Mouse (Mus musculus) neural tube, embryonic 12.5 days (tissue): ENCODE results near the gene Adtrp. TPM values are rescaled to one million over a fixed set of nuclear protein-coding genes. Genes with fewer than 3 reads are reported as not detected.

Experiments
- ATAC-seq: fragments of 200-750 bp; cut with Nextera tagmentation; 2 replicates; pipeline ENCODE4 v1.8.0; 2017; ENCODE audit warnings: low read depth, mild to moderate bottlenecking, moderate TSS enrichment, moderate library complexity; ENCODE audit not compliant: low FRiP score
- H3K27ac ChIP-seq: fragments of 300-500 bp; sonication (generic); 2 replicates; pipeline ENCODE4 v1.5.1; 2016
- H3K27me3 ChIP-seq: fragments of 300-500 bp; sonication (generic); replicated peaks from 2 replicates; pipeline ENCODE4 v1.6.1; 2016; ENCODE audit warnings: mild to moderate bottlenecking
- H3K36me3 ChIP-seq: fragments of 300-500 bp; sonication (generic); 2 replicates; pipeline ENCODE4 v1.6.1; 2016; ENCODE audit warnings: mild to moderate bottlenecking
- H3K4me1 ChIP-seq: fragments of 300-500 bp; sonication (generic); 2 replicates; pipeline ENCODE4 v1.6.1; 2016
- H3K4me2 ChIP-seq: fragments of 300-500 bp; sonication (generic); replicated peaks from 2 replicates; pipeline ENCODE4 v1.6.1; 2016; ENCODE audit warnings: mild to moderate bottlenecking
- H3K4me3 ChIP-seq: fragments of 300-500 bp; sonication (generic); 2 replicates; pipeline ENCODE4 v1.5.1; 2016
- H3K9ac ChIP-seq: fragments of 300-500 bp; sonication (generic); 2 replicates; pipeline ENCODE4 v1.6.1; 2016; ENCODE audit warnings: mild to moderate bottlenecking
- H3K9me3 ChIP-seq: fragments of 300-500 bp; sonication (generic); 2 replicates; pipeline ENCODE4 v1.6.1; 2016; ENCODE audit warnings: mild to moderate bottlenecking
- WGBS: fragments of 180-500 bp; shearing (Covaris S2); methylation state at CpG from one replicate; pipeline ENCODE4 v1.1.7; 2016; 5-methylcytosine and 5-hydroxymethylcytosine counted together
- polyA plus RNA-seq: library from polyadenylated mRNA; unstranded; fragments of >200 nt; fragmentation: Nextera tagmentation; extraction: Ambion mirVana; gene quantifications from 2 replicates; pipeline ENCODE4 v1.2.1, GENCODE M21; 2016

The Adtrp gene
- polyA plus RNA-seq: 0.52 and 0.56 TPM in 2 replicates

- ATAC-seq: no peak
- no peaks in the 10 kb centered on the region for H3K9me3 ChIP-seq
- H3K36me3 ChIP-seq: no peaks in the 10 kb centered on the region
- H3K27me3 ChIP-seq: no peaks in the 10 kb centered on the region
- WGBS: 88% methylated on average over 11 of the region's 11 CpGs
- H3K4me2 ChIP-seq: no peak within 1 kb of the TSS
- no peak within 1 kb of the TSS for H3K9ac ChIP-seq
- no peaks in the 10 kb centered on the region; the same call in 1 of the 2 replicates for H3K4me1 ChIP-seq
- no peak within 1 kb of the TSS for H3K27ac ChIP-seq
- H3K4me3 ChIP-seq: no peak within 1 kb of the TSS
Observed at GRCm38 (mm10) chr13:41847516-41848126, at the start of gene Adtrp. Gene Adtrp, minus strand, starts transcription at chr13:41847684.

GRCm38 (mm10) chr13:41892016-41892415 lies 44.5 kb upstream of the Adtrp start:
- no peaks in the 10 kb centered on the region for H3K9me3 ChIP-seq
- ATAC-seq: no peak
- no peaks in the 10 kb centered on the region for H3K36me3 ChIP-seq
- H3K27me3 ChIP-seq: no peaks in the 10 kb centered on the region
- no peak overlapping the region for H3K4me2 ChIP-seq
- no peak overlapping the region for H3K9ac ChIP-seq
- H3K4me3 ChIP-seq: no peak overlapping the region
- no peak overlapping the region for H3K27ac ChIP-seq
- no peaks in the 10 kb centered on the region for H3K4me1 ChIP-seq
- WGBS: 95% methylated on average over 12 of the region's 12 CpGs

GRCm38 (mm10) chr13:41890618-41891017 lies 43.1 kb upstream of the Adtrp start:
- no peaks in the 10 kb centered on the region for H3K4me1 ChIP-seq
- no peak overlapping the region for H3K9ac ChIP-seq
- H3K4me2 ChIP-seq: no peak overlapping the region
- H3K36me3 ChIP-seq: no peaks in the 10 kb centered on the region
- no peak overlapping the region for H3K4me3 ChIP-seq
- H3K27me3 ChIP-seq: no peaks in the 10 kb centered on the region
- WGBS: 89% methylated on average over 4 of the region's 4 CpGs
- no peaks in the 10 kb centered on the region for H3K9me3 ChIP-seq
- ATAC-seq: no peak
- no peak overlapping the region for H3K27ac ChIP-seq

GRCm38 (mm10) chr13:41890111-41890600 lies 42.7 kb upstream of the Adtrp start:
- ATAC-seq: no peak
- Histone ChIP-seq H3K4me2 (no peak overlapping the region), H3K27ac (no peak overlapping the region), H3K9ac (no peak overlapping the region), H3K27me3 (no peaks in the 10 kb centered on the region), H3K4me1 (no peaks in the 10 kb centered on the region), H3K4me3 (no peak overlapping the region), H3K9me3 (no peaks in the 10 kb centered on the region), H3K36me3 (no peaks in the 10 kb centered on the region)
- WGBS: 89% methylated on average over 2 of the region's 2 CpGs

- Histone ChIP-seq H3K4me2 (no peak overlapping the region), H3K4me3 (no peak overlapping the region), H3K4me1 (no peaks in the 10 kb centered on the region), H3K27ac (no peak overlapping the region), H3K9ac (no peak overlapping the region), H3K36me3 (no peaks in the 10 kb centered on the region), H3K9me3 (no peaks in the 10 kb centered on the region), H3K27me3 (no peaks in the 10 kb centered on the region)
- no peak for ATAC-seq
- WGBS: 78% methylated on average over 2 of the region's 2 CpGs
Observed at GRCm38 (mm10) chr13:41888644-41889043, 41.2 kb upstream of the Adtrp start.

- no peak overlapping the region for H3K4me2 ChIP-seq
- no peak overlapping the region for H3K27ac ChIP-seq
- H3K36me3 ChIP-seq: no peaks in the 10 kb centered on the region
- H3K9me3 ChIP-seq: no peaks in the 10 kb centered on the region
- no peak for ATAC-seq
- no peaks in the 10 kb centered on the region for H3K27me3 ChIP-seq
- no peaks in the 10 kb centered on the region for H3K4me1 ChIP-seq
- no peak overlapping the region for H3K9ac ChIP-seq
- H3K4me3 ChIP-seq: no peak overlapping the region
- WGBS: 90% methylated on average over 4 of the region's 4 CpGs
Observed at GRCm38 (mm10) chr13:41886120-41886519, 38.6 kb upstream of the Adtrp start.

GRCm38 (mm10) chr13:41883665-41884291 lies 36.3 kb upstream of the Adtrp start:
- H3K4me3 ChIP-seq: no peak overlapping the region
- no peak for ATAC-seq
- no peaks in the 10 kb centered on the region for H3K4me1 ChIP-seq
- no peaks in the 10 kb centered on the region for H3K27me3 ChIP-seq
- H3K9me3 ChIP-seq: no peaks in the 10 kb centered on the region
- WGBS: 81% methylated on average over 4 of the region's 4 CpGs
- no peak overlapping the region for H3K27ac ChIP-seq
- no peak overlapping the region for H3K9ac ChIP-seq
- H3K36me3 ChIP-seq: no peaks in the 10 kb centered on the region
- no peak overlapping the region for H3K4me2 ChIP-seq

- 84% methylated on average over 2 of the region's 2 CpGs for WGBS
- ATAC-seq: no peak
- H3K4me3 ChIP-seq: no peak overlapping the region
- H3K27ac ChIP-seq: no peak overlapping the region
- no peak overlapping the region for H3K9ac ChIP-seq
- no peaks in the 10 kb centered on the region for H3K27me3 ChIP-seq
- no peaks in the 10 kb centered on the region for H3K9me3 ChIP-seq
- no peaks in the 10 kb centered on the region for H3K4me1 ChIP-seq
- no peak overlapping the region for H3K4me2 ChIP-seq
- H3K36me3 ChIP-seq: no peaks in the 10 kb centered on the region
Observed at GRCm38 (mm10) chr13:41881201-41881600, 33.7 kb upstream of the Adtrp start.

GRCm38 (mm10) chr13:41880525-41880924 lies 33.0 kb upstream of the Adtrp start:
- Histone ChIP-seq H3K4me3 (no peak overlapping the region), H3K4me2 (no peak overlapping the region)
- ATAC-seq: no peak

GRCm38 (mm10) chr13:41872686-41873085 lies 25.2 kb upstream of the Adtrp start:
- no peak overlapping the region for H3K27ac ChIP-seq
- H3K9ac ChIP-seq: no peak overlapping the region
- H3K4me2 ChIP-seq: no peak overlapping the region
- peaks cover 7% of the 10 kb centered on the region for H3K4me1 ChIP-seq
- H3K27me3 ChIP-seq: no peaks in the 10 kb centered on the region
- ATAC-seq: no peak
- no peaks in the 10 kb centered on the region for H3K36me3 ChIP-seq
- H3K9me3 ChIP-seq: no peaks in the 10 kb centered on the region
- WGBS: 73% methylated on average over 7 of the region's 7 CpGs
- no peak overlapping the region for H3K4me3 ChIP-seq

More at GRCm38 (mm10) chr13:41880525-41880924, 33.0 kb upstream of the Adtrp start:
- no peak overlapping the region for H3K9ac ChIP-seq
- H3K4me1 ChIP-seq: no peaks in the 10 kb centered on the region
- no peaks in the 10 kb centered on the region for H3K9me3 ChIP-seq
- no peak overlapping the region for H3K27ac ChIP-seq
- H3K36me3 ChIP-seq: no peaks in the 10 kb centered on the region
- no peaks in the 10 kb centered on the region for H3K27me3 ChIP-seq

GRCm38 (mm10) chr13:41872161-41872562 lies 24.7 kb upstream of the Adtrp start:
- Histone ChIP-seq H3K27ac (no peak overlapping the region), H3K4me1 (peaks cover 7% of the 10 kb centered on the region), H3K9ac (no peak overlapping the region), H3K4me2 (no peak overlapping the region), H3K4me3 (no peak overlapping the region), H3K27me3 (no peaks in the 10 kb centered on the region), H3K36me3 (no peaks in the 10 kb centered on the region), H3K9me3 (no peaks in the 10 kb centered on the region)
- WGBS: 31% methylated on average over 8 of the region's 8 CpGs
- ATAC-seq: no peak

GRCm38 (mm10) chr13:41867533-41867932 lies 20.0 kb upstream of the Adtrp start:
- Histone ChIP-seq H3K4me3 (no peak overlapping the region), H3K27ac (no peak overlapping the region), H3K36me3 (no peaks in the 10 kb centered on the region), H3K9ac (no peak overlapping the region), H3K27me3 (no peaks in the 10 kb centered on the region), H3K9me3 (no peaks in the 10 kb centered on the region), H3K4me2 (no peak overlapping the region), H3K4me1 (peaks cover 7% of the 10 kb centered on the region)
- ATAC-seq: no peak
- WGBS: 83% methylated on average over 2 of the region's 2 CpGs

GRCm38 (mm10) chr13:41865575-41865974 lies 18.1 kb upstream of the Adtrp start:
- no peak overlapping the region for H3K4me3 ChIP-seq
- no peaks in the 10 kb centered on the region for H3K27me3 ChIP-seq
- H3K36me3 ChIP-seq: no peaks in the 10 kb centered on the region
- ATAC-seq: no peak
- H3K9me3 ChIP-seq: no peaks in the 10 kb centered on the region
- WGBS: 84% methylated on average over 6 of the region's 6 CpGs
- no peak overlapping the region for H3K4me2 ChIP-seq
- H3K9ac ChIP-seq: no peak overlapping the region
- no peak overlapping the region for H3K27ac ChIP-seq
- H3K4me1 ChIP-seq: no peaks in the 10 kb centered on the region
